Mouse (Mus musculus) MEL (cell line): ENCODE data around the gene Pqbp1. TPM values are rescaled to one million over a fixed set of nuclear protein-coding genes. Genes with fewer than 3 reads are reported as not detected.

Source experiments
- DNase-seq: peaks from one replicate; pipeline ENCODE4 v3.0.0; 2011; ENCODE audit warnings: low read depth, low spot score
- H3K27ac ChIP-seq: 2 replicates; pipeline ENCODE4 v1.5.1; 2012; ENCODE audit warnings: low read depth, mild to moderate bottlenecking, control low read depth, low read length, moderate library complexity; ENCODE audit not compliant: control insufficient read depth
- H3K27me3 ChIP-seq, 2 experiments: fragments of 150-350 bp in 1 of 2; sonication (generic) in 1 of 2; 2 replicates each; pipeline ENCODE4 v1.6.1; 2012; ENCODE audit warnings: low read length in 2 of 2, mild to moderate bottlenecking in 2 of 2, improper control_type of control experiment in 1 of 2, moderate library complexity in 1 of 2; ENCODE audit not compliant: insufficient read depth in 2 of 2, control insufficient read depth in 1 of 2
- H3K36me3 ChIP-seq, 2 experiments: 2 replicates each; pipeline ENCODE4 v1.6.1; 2012 to 2014; ENCODE audit warnings: low read length in 2 of 2, improper control_type of control experiment in 1 of 2, inconsistent platforms in 1 of 2, mild to moderate bottlenecking in 1 of 2; ENCODE audit not compliant: insufficient read depth in 2 of 2, control insufficient read depth in 1 of 2
- H3K4me1 ChIP-seq, 2 experiments: fragments of 150-350 bp in 1 of 2; sonication (generic) in 1 of 2; 2 replicates each; pipeline ENCODE4 v1.6.1; 2012; ENCODE audit warnings: low read length in 2 of 2, improper control_type of control experiment in 1 of 2, mild to moderate bottlenecking in 1 of 2; ENCODE audit not compliant: insufficient read depth in 2 of 2, control insufficient read depth in 1 of 2
- H3K4me3 ChIP-seq, 2 experiments: fragments of 150-350 bp in 1 of 2; sonication (generic) in 1 of 2; 2 replicates each; pipeline ENCODE4 v1.5.1; 2012; ENCODE audit warnings: low read depth in 2 of 2, low read length in 2 of 2, mild to moderate bottlenecking in 2 of 2, moderate library complexity in 2 of 2, control low read depth in 1 of 2, improper control_type of control experiment in 1 of 2; ENCODE audit not compliant: control insufficient read depth in 1 of 2, insufficient read depth in 1 of 2
- H3K79me2 ChIP-seq: 2 replicates; pipeline ENCODE4 v1.6.1; 2012; ENCODE audit warnings: mild to moderate bottlenecking, low read length, moderate library complexity; ENCODE audit not compliant: control insufficient read depth, poor library complexity, insufficient read depth
- H3K9ac ChIP-seq: 2 replicates; pipeline ENCODE4 v1.6.1; 2012; ENCODE audit warnings: low read depth, mild to moderate bottlenecking, control low read depth, low read length, moderate library complexity; ENCODE audit not compliant: control insufficient read depth, poor library complexity, severe bottlenecking
- H3K9me3 ChIP-seq: fragments of 150-350 bp; sonication (generic); replicated peaks from 2 replicates; pipeline ENCODE4 v1.6.1; 2012; ENCODE audit warnings: mild to moderate bottlenecking, low read length, improper control_type of control experiment, moderate library complexity; ENCODE audit not compliant: insufficient read depth
- CTCF ChIP-seq, 3 experiments: IDR thresholded peaks in 2 of 3; conservative IDR thresholded peaks in 1 of 3; 2 replicates each; pipeline ENCODE4 v1.5.1; 2011 to 2012; ENCODE audit warnings: low read length in 3 of 3, low read depth in 2 of 3, mild to moderate bottlenecking in 2 of 3, improper control_type of control experiment in 1 of 3, inconsistent platforms in 1 of 3, mixed read lengths in 1 of 3, moderate library complexity in 1 of 3; ENCODE audit not compliant: control insufficient read depth in 1 of 3, insufficient read depth in 1 of 3, poor library complexity in 1 of 3, severe bottlenecking in 1 of 3
- EP300 ChIP-seq, 2 experiments: IDR thresholded peaks; 2 replicates each; pipeline ENCODE4 v1.6.1; 2011; ENCODE audit warnings: improper control_type of control experiment in 2 of 2, low read length in 2 of 2, low read depth in 1 of 2, mild to moderate bottlenecking in 1 of 2
- JUND ChIP-seq: IDR thresholded peaks from 2 replicates; pipeline ENCODE4 v1.6.1; 2011; ENCODE audit warnings: low read depth, mild to moderate bottlenecking, improper control_type of control experiment, low read length
- MAFK ChIP-seq: IDR thresholded peaks from 2 replicates; pipeline ENCODE4 v1.6.1; 2011; ENCODE audit warnings: low read depth, mild to moderate bottlenecking, low read length, improper control_type of control experiment, borderline replicate concordance
- MXI1 ChIP-seq: IDR thresholded peaks from 2 replicates; pipeline ENCODE4 v1.6.1; 2011; ENCODE audit warnings: mild to moderate bottlenecking, low read depth, low read length, improper control_type of control experiment
- MYB ChIP-seq: IDR thresholded peaks from 2 replicates; pipeline ENCODE4 v1.6.1; 2011; ENCODE audit warnings: mild to moderate bottlenecking, low read depth, low read length, improper control_type of control experiment
- MYC ChIP-seq: IDR thresholded peaks from 2 replicates; pipeline ENCODE4 v1.6.1; 2011; ENCODE audit warnings: low read depth, mild to moderate bottlenecking, low read length, improper control_type of control experiment, moderate library complexity
- NELFE ChIP-seq: IDR thresholded peaks from 2 replicates; pipeline ENCODE4 v1.6.1; 2011; ENCODE audit warnings: low read depth, low read length, improper control_type of control experiment
- POLR2A ChIP-seq, 2 experiments: IDR thresholded peaks; 2 replicates each; pipeline ENCODE4 v1.6.1; 2011 to 2012; ENCODE audit warnings: low read length in 2 of 2, mild to moderate bottlenecking in 2 of 2, control low read depth in 1 of 2, improper control_type of control experiment in 1 of 2, low read depth in 1 of 2, moderate library complexity in 1 of 2; ENCODE audit not compliant: control insufficient read depth in 1 of 2, insufficient read depth in 1 of 2, poor library complexity in 1 of 2
- POLR2AphosphoS5 ChIP-seq: IDR thresholded peaks from 2 replicates; pipeline ENCODE4 v1.6.1; 2012; ENCODE audit warnings: low read depth, borderline replicate concordance, mild to moderate bottlenecking, inconsistent platforms, low read length, moderate library complexity, mixed read lengths
- RAD21 ChIP-seq: IDR thresholded peaks from 2 replicates; pipeline ENCODE4 v1.6.1; 2011; ENCODE audit warnings: mild to moderate bottlenecking, low read depth, low read length, improper control_type of control experiment
- RCOR1 ChIP-seq: IDR thresholded peaks from 2 replicates; pipeline ENCODE4 v1.6.1; 2012; ENCODE audit warnings: low read depth, mild to moderate bottlenecking, inconsistent platforms, low read length, improper control_type of control experiment
- SIN3A ChIP-seq: IDR thresholded peaks from 2 replicates; pipeline ENCODE4 v1.6.1; 2012; ENCODE audit warnings: low read length, improper control_type of control experiment, inconsistent platforms
- SMC3 ChIP-seq: IDR thresholded peaks from 2 replicates; pipeline ENCODE4 v1.6.1; 2011; ENCODE audit warnings: low read depth, low read length, improper control_type of control experiment
- USF1 ChIP-seq: IDR thresholded peaks from 2 replicates; pipeline ENCODE4 v1.6.1; 2014; ENCODE audit warnings: low read depth, mild to moderate bottlenecking, inconsistent platforms, low read length, improper control_type of control experiment, moderate library complexity
- ZC3H11A ChIP-seq: IDR thresholded peaks from 2 replicates; pipeline ENCODE4 v1.6.1; 2012; ENCODE audit warnings: low read depth, mild to moderate bottlenecking, inconsistent platforms, low read length, improper control_type of control experiment
- ZKSCAN1 ChIP-seq: IDR thresholded peaks from 2 replicates; pipeline ENCODE4 v1.6.1; 2012; ENCODE audit warnings: low read depth, mild to moderate bottlenecking, inconsistent platforms, low read length, improper control_type of control experiment, moderate library complexity
- ZMIZ1 ChIP-seq: IDR thresholded peaks from 2 replicates; pipeline ENCODE4 v1.6.1; 2012; ENCODE audit warnings: low read depth, mild to moderate bottlenecking, inconsistent platforms, low read length, improper control_type of control experiment, moderate library complexity
- ZNF384 ChIP-seq: IDR thresholded peaks from 2 replicates; pipeline ENCODE4 v1.6.1; 2012; ENCODE audit warnings: low read depth, mild to moderate bottlenecking, inconsistent platforms, low read length, improper control_type of control experiment
- polyA plus RNA-seq, 2 experiments: library from polyadenylated mRNA; stranded (reverse) in 1 of 2; unstranded in 1 of 2; fragments of >175 nt in 1 of 2; fragments of >200 nt in 1 of 2; gene quantifications; 2 replicates each; pipeline versions ENCODE4 v1.2.1 to v1.2.4; 2012; ENCODE audit warnings: low replicate concordance in 2 of 2, low read depth in 1 of 2; ENCODE audit not compliant: insufficient read length in 2 of 2, insufficient read depth in 1 of 2, missing spikeins in 1 of 2
- total RNA-seq: library from RNA; depleted of rRNA; stranded (reverse); fragments of 300-350 nt; gene quantifications from 2 replicates; pipeline ENCODE4 v1.2.3, GENCODE M21; 2012

The Pqbp1 gene
- total and polyA plus RNA-seq, 3 experiments, result 204 to 283 TPM; not detected in 1

GRCm38 (mm10) chrX:7947108-7947899 is 48.2 kb upstream of the Pqbp1 start, which contains the start of gene Hdac6:
Gene Hdac6 (minus strand): TSS chrX:7947889.
- peaks cover 3 to 8% of the 10 kb centered on the region in 2 experiments; a peak in 3 of 4 replicates for H3K4me1 ChIP-seq
- peak within 1 kb of the TSS; percentile 13; the same call in 1 of the 2 replicates for H3K27ac ChIP-seq
- H3K27me3 ChIP-seq, result no peaks in the 10 kb centered on the region
- no peaks in the 10 kb centered on the region for H3K9me3 ChIP-seq
- TF ChIP-seq JUND, result no peak
- TF ChIP-seq SIN3A, result peak; percentile 47
- TF ChIP-seq ZC3H11A, result 0 out of 2 replicates have a peak, but pooled peaks have one; percentile 4
- TF ChIP-seq POLR2A (IDR thresholded peaks at IDR 0.05; ENCODE audit: control insufficient read depth in 1 of 2, insufficient read depth in 1 of 2, low read depth in 1 of 2, low read length in 2 of 2, poor library complexity in 1 of 2), result peak; percentile 39 to 52; a peak in 2 of 4 replicates
- peak; percentile 45 for TF ChIP-seq NELFE
- no peak for TF ChIP-seq MYB
- TF ChIP-seq MYC, result no peak
- peak within 1 kb of the TSS; percentile 78 to 81 for H3K4me3 ChIP-seq
- H3K9ac ChIP-seq, result peak within 1 kb of the TSS; percentile 73
- H3K79me2 ChIP-seq, result no peaks in the 10 kb centered on the region
- no peak for DNase-seq
- H3K36me3 ChIP-seq, result peaks cover 0 to 4% of the 10 kb centered on the region in 2 experiments; a peak in 1 of 4 replicates

GRCm38 (mm10) chrX:7945618-7946017 is 46.5 kb upstream of the Pqbp1 start:
- no peak for DNase-seq
- peaks cover 0 to 4% of the 10 kb centered on the region in 2 experiments; a peak in 1 of 4 replicates for H3K36me3 ChIP-seq
- H3K9ac ChIP-seq, result no peak overlapping the region
- H3K27me3 ChIP-seq, result no peaks in the 10 kb centered on the region
- H3K79me2 ChIP-seq, result no peaks in the 10 kb centered on the region
- no peak overlapping the region for H3K4me3 ChIP-seq
- TF ChIP-seq MYC, result no peak
- no peak for TF ChIP-seq NELFE
- TF ChIP-seq ZNF384, result no peak
- no peak for TF ChIP-seq POLR2AphosphoS5
- no peak for TF ChIP-seq ZMIZ1
- TF ChIP-seq SMC3, result no peak
- no peak for TF ChIP-seq MAFK
- TF ChIP-seq ZKSCAN1, result no peak
- no peaks in the 10 kb centered on the region for H3K9me3 ChIP-seq
- H3K4me1 ChIP-seq, result peaks cover 3 to 8% of the 10 kb centered on the region in 2 experiments; a peak in 3 of 4 replicates
- no peak overlapping the region for H3K27ac ChIP-seq

- no peaks in the 10 kb centered on the region for H3K4me1 ChIP-seq
- no peak for DNase-seq
- H3K36me3 ChIP-seq, result no peaks in the 10 kb centered on the region
- H3K9me3 ChIP-seq, result no peaks in the 10 kb centered on the region
- no peak overlapping the region for H3K4me3 ChIP-seq
- H3K9ac ChIP-seq, result no peak overlapping the region
- no peaks in the 10 kb centered on the region for H3K79me2 ChIP-seq
- H3K27me3 ChIP-seq, result no peaks in the 10 kb centered on the region
- TF ChIP-seq POLR2AphosphoS5 (no peak), MAFK (no peak), EP300 (IDR thresholded peaks at IDR 0.05; ENCODE audit: low read depth in 1 of 2, low read length in 2 of 2) (no peak), MYB (no peak), SIN3A (no peak), CTCF (IDR thresholded peaks at IDR 0.05 in 2 of 3, conservative IDR thresholded peaks at IDR 0.05 in 1 of 3; ENCODE audit: control insufficient read depth in 1 of 3, insufficient read depth in 1 of 3, low read depth in 2 of 3, low read length in 3 of 3, poor library complexity in 1 of 3, severe bottlenecking in 1 of 3) (no peak), MXI1 (no peak), USF1 (no peak), RAD21 (no peak), RCOR1 (no peak), NELFE (no peak)
- no peak overlapping the region for H3K27ac ChIP-seq
Observed at GRCm38 (mm10) chrX:7937667-7938066, 38.6 kb upstream of the Pqbp1 start.
